Mouse (Mus musculus) heart, embryonic 14.5 days (tissue): Measurements from ENCODE around the gene Slc13a4. TPM values are rescaled to one million over a fixed set of nuclear protein-coding genes. Genes with fewer than 3 reads are reported as not detected.
A peak's percentile ranks its signal among the peaks of the same experiment; 100 is the strongest.

Experiments used
- ATAC-seq: fragments of 200-750 bp; cut with Nextera tagmentation; 2 replicates; pipeline ENCODE4 v1.8.0; 2017; ENCODE audit warnings: low read depth, moderate TSS enrichment; ENCODE audit not compliant: insufficient number of reproducible peaks, insufficient read depth, low FRiP score
- H3K27ac ChIP-seq, 2 experiments: fragments of 200-500 bp in 1 of 2; fragments of 300-500 bp in 1 of 2; sonication (generic) in 1 of 2; replicated peaks in 1 of 2; 2 replicates each; pipeline ENCODE4 v1.5.1; 2012 to 2014; ENCODE audit warnings: low read depth in 2 of 2, low read length in 2 of 2, control low read depth in 1 of 2, mild to moderate bottlenecking in 1 of 2, mixed read lengths in 1 of 2; ENCODE audit not compliant: control insufficient read depth in 1 of 2, insufficient read depth in 1 of 2
- H3K27me3 ChIP-seq: fragments of 300-500 bp; sonication (generic); 2 replicates; pipeline ENCODE4 v1.6.1; 2014; ENCODE audit warnings: mild to moderate bottlenecking, low read length, control low read depth; ENCODE audit not compliant: control insufficient read depth, insufficient read depth
- H3K36me3 ChIP-seq: fragments of 300-500 bp; sonication (generic); 2 replicates; pipeline ENCODE4 v1.6.1; 2014; ENCODE audit warnings: mild to moderate bottlenecking, control low read depth, low read length, mixed read lengths; ENCODE audit not compliant: control insufficient read depth, insufficient read depth
- H3K4me1 ChIP-seq, 2 experiments: fragments of 200-500 bp in 1 of 2; fragments of 300-500 bp in 1 of 2; sonication (generic) in 1 of 2; 2 replicates each; pipeline ENCODE4 v1.6.1; 2012 to 2014; ENCODE audit warnings: low read length in 2 of 2, control low read depth in 1 of 2, mixed read lengths in 1 of 2; ENCODE audit not compliant: control insufficient read depth in 2 of 2, insufficient read depth in 2 of 2
- H3K4me2 ChIP-seq: fragments of 300-500 bp; sonication (generic); 2 replicates; pipeline ENCODE4 v1.6.1; 2014; ENCODE audit warnings: mild to moderate bottlenecking, low read length
- H3K4me3 ChIP-seq, 2 experiments: fragments of 200-500 bp in 1 of 2; fragments of 300-500 bp in 1 of 2; sonication (generic) in 1 of 2; 2 replicates each; pipeline ENCODE4 v1.5.1; 2012 to 2014; ENCODE audit warnings: low read length in 2 of 2, mild to moderate bottlenecking in 2 of 2, control low read depth in 1 of 2, low read depth in 1 of 2, moderate library complexity in 1 of 2; ENCODE audit not compliant: control insufficient read depth in 1 of 2, insufficient read depth in 1 of 2
- H3K9ac ChIP-seq: fragments of 300-500 bp; sonication (generic); 2 replicates; pipeline ENCODE4 v1.6.1; 2014; ENCODE audit warnings: mild to moderate bottlenecking, low read length
- H3K9me3 ChIP-seq: fragments of 300-500 bp; sonication (generic); 2 replicates; pipeline ENCODE4 v1.6.1; 2016; ENCODE audit warnings: low read length, control low read depth; ENCODE audit not compliant: control insufficient read depth
- WGBS: fragments of 180-500 bp; shearing (Covaris S2); extraction: QIAGEN DNeasy Blood & Tissue Kit; methylation state at CpG from one replicate; pipeline ENCODE4 v1.1.7; 2014; 5-methylcytosine and 5-hydroxymethylcytosine counted together
- polyA plus RNA-seq: library from polyadenylated mRNA; unstranded; fragments of >200 nt; fragmentation: Nextera tagmentation; extraction: Ambion mirVana; gene quantifications from 2 replicates; pipeline ENCODE4 v1.2.1, GENCODE M21; 2014

Gene Slc13a4
- polyA plus RNA-seq, 1 experiment from 2014 or later, result 1.3 TPM

DNA sequence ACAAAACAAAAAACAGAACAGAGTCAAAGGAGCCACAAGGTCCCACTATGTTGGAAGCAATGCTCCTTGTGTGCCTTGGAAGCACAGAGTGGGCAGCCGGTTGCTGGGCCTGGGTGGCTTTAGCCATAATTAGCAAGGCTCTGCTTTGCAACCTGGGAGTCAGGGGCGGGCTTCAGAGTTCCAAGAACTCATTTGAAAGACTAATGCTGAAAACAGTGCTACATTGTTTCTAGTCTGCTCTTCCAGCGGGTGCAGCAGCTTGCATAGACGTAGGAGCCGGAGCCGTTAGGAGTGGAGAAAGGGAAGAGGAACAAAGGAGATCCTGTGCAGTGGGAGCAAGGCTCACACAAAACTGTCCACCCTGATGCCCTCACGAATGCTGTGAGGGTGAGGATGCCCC, 19.0 kb downstream of the Slc13a4 start:
- no peaks in the 10 kb centered on the region for H3K36me3 ChIP-seq
- H3K4me3 ChIP-seq, result no peak overlapping the region
- peak overlapping the region; percentile 74 to 80; a peak in 3 of 4 replicates for H3K27ac ChIP-seq
- H3K27me3 ChIP-seq, result no peaks in the 10 kb centered on the region
- 65% methylated on average over 7 of the region's 7 CpGs for WGBS
- H3K9me3 ChIP-seq, result peaks cover 4% of the 10 kb centered on the region; the same call in 1 of the 2 replicates
- no peak overlapping the region for H3K9ac ChIP-seq
- ATAC-seq, result no peak
- peaks cover 17% of the 10 kb centered on the region in 2 experiments for H3K4me1 ChIP-seq
- H3K4me2 ChIP-seq, result peak overlapping the region; percentile 45

DNA sequence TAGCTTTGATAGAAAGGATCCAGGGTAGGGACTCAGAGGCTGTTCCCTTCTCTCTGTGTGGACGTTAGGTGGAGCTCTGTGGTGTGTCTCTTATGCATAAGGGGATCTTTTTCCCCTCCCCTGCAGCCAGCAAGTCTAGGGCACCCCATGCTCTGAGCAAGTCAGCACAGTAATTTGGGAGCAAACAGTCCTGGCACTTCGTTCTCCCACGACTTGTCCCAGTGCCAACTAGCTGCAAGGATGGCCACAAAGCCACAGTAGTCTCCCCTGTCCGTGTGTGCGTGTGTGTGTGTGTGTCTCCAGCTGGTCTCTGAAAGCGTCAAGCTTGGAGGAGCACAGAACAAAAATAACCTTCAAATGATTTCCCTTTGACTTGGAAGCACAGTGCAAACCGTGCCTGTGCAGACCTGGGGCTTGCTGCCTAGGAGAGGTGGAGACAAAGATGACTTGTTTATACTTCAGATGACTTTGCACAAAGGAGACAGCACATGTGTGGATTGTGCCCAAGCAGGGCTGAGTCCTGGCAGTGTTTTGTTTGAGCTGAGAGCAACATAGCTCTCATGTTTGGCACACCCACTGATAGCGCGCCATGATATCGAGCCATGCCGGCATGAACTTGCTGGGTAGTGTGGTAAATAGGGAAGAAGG, 19.7 kb downstream of the Slc13a4 start:
- peak overlapping the region; percentile 74 to 80 for H3K27ac ChIP-seq
- peaks cover 17% of the 10 kb centered on the region in 2 experiments for H3K4me1 ChIP-seq
- peak; percentile 42; the same call in 1 of the 2 replicates for ATAC-seq
- peak overlapping the region; percentile 45 for H3K4me2 ChIP-seq
- H3K4me3 ChIP-seq, result no peak overlapping the region
- no peaks in the 10 kb centered on the region for H3K27me3 ChIP-seq
- H3K36me3 ChIP-seq, result no peaks in the 10 kb centered on the region
- 28% methylated on average over 11 of the region's 11 CpGs for WGBS
- no peaks in the 10 kb centered on the region for H3K9me3 ChIP-seq
- H3K9ac ChIP-seq, result peak overlapping the region; percentile 32; the same call in 1 of the 2 replicates

DNA sequence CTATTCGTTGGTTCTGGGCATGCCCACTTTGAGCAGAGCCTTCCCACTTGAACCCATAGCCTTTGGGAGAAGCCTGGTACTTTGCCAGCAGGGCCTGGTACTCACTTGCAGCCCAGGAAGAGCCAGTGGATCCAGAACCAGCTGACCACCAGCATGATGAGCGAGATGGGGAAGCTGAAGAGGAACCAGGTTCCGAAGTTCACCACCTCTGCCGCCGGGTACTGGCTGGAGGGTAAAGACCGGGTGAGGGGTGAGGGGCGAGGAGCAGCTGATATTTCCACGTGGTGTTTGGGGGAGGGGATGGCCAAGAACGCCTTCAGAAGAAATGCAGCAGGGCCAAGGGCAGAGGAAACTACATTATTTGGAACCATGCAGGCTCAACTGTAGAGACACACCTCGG, 28.6 kb downstream of the Slc13a4 start:
- WGBS, result 74% methylated on average over 10 of the region's 10 CpGs
- Histone ChIP-seq H3K9ac (no peak overlapping the region), H3K4me2 (no peak overlapping the region), H3K4me3 (no peak overlapping the region), H3K4me1 (peaks cover 5 to 9% of the 10 kb centered on the region in 2 experiments), H3K27me3 (no peaks in the 10 kb centered on the region), H3K36me3 (no peaks in the 10 kb centered on the region), H3K27ac (no peak overlapping the region), H3K9me3 (no peaks in the 10 kb centered on the region)
- ATAC-seq, result no peak

DNA sequence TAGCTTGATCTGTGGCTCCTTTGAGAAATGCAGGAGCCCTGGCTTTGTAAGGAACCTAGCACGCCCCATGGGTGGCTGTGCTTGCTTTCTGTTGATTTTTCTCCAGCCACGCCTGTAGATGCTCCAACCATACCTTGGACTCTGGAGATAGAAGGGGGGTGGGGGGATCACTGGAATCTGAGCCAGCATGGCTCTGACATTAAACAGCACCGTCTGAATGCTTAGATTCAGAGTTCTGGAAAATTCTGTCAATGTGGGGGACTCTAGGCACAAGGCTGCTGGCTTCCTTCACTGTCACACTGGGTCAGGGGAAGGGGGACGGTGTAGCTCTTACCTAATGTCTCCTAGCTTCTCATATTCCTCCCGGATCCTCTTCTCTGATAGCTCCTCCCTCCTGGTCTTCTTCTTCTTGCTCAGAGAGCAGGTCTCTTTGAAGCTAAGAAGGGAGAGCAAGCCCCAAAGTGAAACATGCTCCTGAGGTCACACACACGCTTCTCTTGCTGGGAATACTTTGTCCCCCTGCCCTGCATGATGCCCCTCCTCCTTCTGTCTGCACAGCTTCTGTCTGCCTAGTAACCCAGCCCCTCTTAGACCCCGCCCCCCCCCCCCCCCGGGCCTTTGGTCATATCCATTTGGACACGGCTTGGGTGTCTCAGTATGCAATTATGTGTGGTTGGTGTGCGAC, 29.9 kb downstream of the Slc13a4 start:
- no peaks in the 10 kb centered on the region for H3K9me3 ChIP-seq
- H3K4me2 ChIP-seq, result peak overlapping the region; percentile 34
- no peaks in the 10 kb centered on the region for H3K36me3 ChIP-seq
- H3K27me3 ChIP-seq, result no peaks in the 10 kb centered on the region
- 42% methylated on average over 9 of the region's 10 CpGs for whole genome bisulfite sequencing
- H3K4me1 ChIP-seq, result peaks cover 5 to 9% of the 10 kb centered on the region in 2 experiments
- H3K9ac ChIP-seq, result peak overlapping the region; percentile 10; the same call in 1 of the 2 replicates
- no peak for ATAC-seq
- no peak overlapping the region for H3K4me3 ChIP-seq
- peak overlapping the region in 1 of 2 experiments; percentile 5; a peak in 1 of 4 replicates for H3K27ac ChIP-seq

DNA sequence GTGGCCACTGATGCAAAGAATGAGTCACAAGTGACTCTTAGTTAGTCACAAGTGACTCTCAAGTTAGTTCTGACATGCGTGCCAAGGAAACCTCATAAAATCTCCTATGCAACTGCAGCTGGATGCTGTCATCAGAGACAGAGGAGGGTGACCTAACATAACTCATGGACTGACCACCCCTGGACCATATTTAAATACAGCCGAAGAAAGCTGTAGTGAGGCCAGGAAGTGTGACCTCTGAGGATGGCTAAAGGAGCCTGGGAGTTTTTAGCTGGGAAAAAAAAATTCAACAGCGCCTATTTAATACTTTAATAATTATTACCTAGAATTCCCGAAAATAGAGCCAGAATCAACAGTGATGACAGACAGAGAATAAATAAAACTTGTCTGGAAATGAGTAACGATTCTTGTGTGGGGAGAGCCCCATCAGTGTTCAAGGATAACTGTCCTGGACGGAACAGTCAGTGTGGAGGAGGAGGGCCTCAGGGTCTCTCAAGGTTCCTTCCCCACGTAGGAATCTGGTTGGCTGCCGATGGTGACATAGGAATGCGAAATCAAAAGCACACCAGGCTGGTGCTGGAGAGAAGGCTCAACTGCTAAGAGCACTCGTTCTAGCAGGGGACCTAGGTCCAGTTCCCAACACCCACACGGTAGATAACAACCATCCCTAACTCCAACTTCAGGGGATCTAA, 34.4 kb downstream of the Slc13a4 start:
- WGBS, result 62% methylated on average over 11 of the region's 11 CpGs
- no peaks in the 10 kb centered on the region for H3K36me3 ChIP-seq
- no peak overlapping the region for H3K4me2 ChIP-seq
- no peaks in the 10 kb centered on the region for H3K9me3 ChIP-seq
- H3K9ac ChIP-seq, result no peak overlapping the region
- no peaks in the 10 kb centered on the region for H3K27me3 ChIP-seq
- peaks cover 5 to 11% of the 10 kb centered on the region in 2 experiments for H3K4me1 ChIP-seq
- no peak for ATAC-seq
- H3K4me3 ChIP-seq, result no peak overlapping the region
- H3K27ac ChIP-seq, result no peak overlapping the region

DNA sequence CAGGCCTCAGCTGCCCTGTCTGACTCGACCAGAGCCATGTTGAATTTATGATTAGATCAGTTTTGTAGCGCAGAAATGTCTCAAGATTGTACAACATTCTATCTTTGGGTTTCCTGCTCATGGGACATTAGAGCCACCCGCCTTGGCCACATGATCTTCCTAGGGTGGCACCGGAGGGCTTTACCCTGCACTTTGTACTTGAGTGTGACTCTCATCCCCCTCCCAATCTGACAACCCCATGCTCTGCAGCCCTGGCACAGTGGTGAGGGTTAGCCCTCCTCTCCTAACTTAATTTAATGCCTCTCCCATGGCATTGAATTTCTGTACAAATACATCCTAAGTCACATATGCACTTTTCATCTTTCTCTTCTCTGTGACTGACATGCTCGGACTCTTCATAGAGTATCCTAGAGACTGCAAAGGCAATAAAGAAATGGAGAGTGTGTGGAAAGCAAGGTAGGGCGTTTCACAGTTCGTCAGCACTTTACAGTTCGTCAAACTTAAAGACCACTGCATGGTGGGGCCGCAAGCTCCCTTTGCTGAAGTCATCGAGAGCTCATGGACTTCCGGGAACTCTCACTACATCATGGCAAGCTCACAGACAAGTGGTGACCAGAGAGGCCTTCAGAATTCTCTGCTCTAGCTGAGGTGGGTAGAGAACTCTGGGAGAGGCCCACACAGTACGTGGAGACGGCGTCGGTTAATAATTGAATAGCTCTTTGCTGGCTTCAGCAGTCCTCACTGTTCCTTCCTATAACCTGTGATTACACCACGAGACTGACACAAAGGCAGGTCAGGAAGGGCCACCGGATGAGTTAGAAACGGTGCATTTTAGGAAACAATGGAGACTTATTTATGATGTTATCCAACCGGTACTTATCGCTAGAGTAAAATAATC, 35.8 kb downstream of the Slc13a4 start:
- Histone ChIP-seq H3K4me2 (no peak overlapping the region), H3K9me3 (no peaks in the 10 kb centered on the region), H3K9ac (no peak overlapping the region), H3K36me3 (no peaks in the 10 kb centered on the region), H3K4me3 (no peak overlapping the region), H3K27ac (no peak overlapping the region), H3K4me1 (0 out of 4 replicates have a peak, but pooled peaks cover 0 to 2% of the 10 kb centered on the region in 2 experiments), H3K27me3 (no peaks in the 10 kb centered on the region)
- ATAC-seq, result no peak
- 84% methylated on average over 20 of the region's 20 CpGs for WGBS
